Mouse (Mus musculus) skeletal muscle tissue, adult 2 months (tissue): ENCODE measurements around the gene Trib3.
"Not testable (repeated sequence)": the region's sequence is repeated elsewhere in the genome, so short reads cannot be mapped to it uniquely, and the experiment has no call there.

Experiments
- DNase-seq: peaks from one replicate; pipeline ENCODE4 v3.0.0-alpha.2; 2012; ENCODE audit warnings: low read depth, low spot score

Gene Trib3

GRCm38 (mm10) chr2:152312996-152313395, 30.8 kb downstream of the Trib3 start:
- no peak for DNase-seq

- no peak for DNase-seq
These were observed 36.6 kb downstream of the Trib3 start for GRCm38 (mm10) chr2:152307186-152307585.

GRCm38 (mm10) chr2:152305480-152305879, 38.4 kb downstream of the Trib3 start:
- DNase-seq: no peak

- DNase-seq: no peak
These were observed 40.1 kb downstream of the Trib3 start for GRCm38 (mm10) chr2:152303781-152304180.

GRCm38 (mm10) chr2:152302862-152303261, 41.0 kb downstream of the Trib3 start:
- no peak for DNase-seq

- DNase-seq: no peak
These were observed 49.3 kb downstream of the Trib3 start for GRCm38 (mm10) chr2:152294541-152294940.

- peak; percentile 90 for DNase-seq
These were observed 49.9 kb downstream of the Trib3 start, which contains the start of gene Tbc1d20 for GRCm38 (mm10) chr2:152293727-152294475. Gene Tbc1d20, plus strand, starts transcription at chr2:152293828.

- no peak for DNase-seq
These were observed 50.6 kb downstream of the Trib3 start for GRCm38 (mm10) chr2:152293179-152293726.

GRCm38 (mm10) chr2:152292475-152292874, 51.4 kb downstream of the Trib3 start:
- no peak for DNase-seq

GRCm38 (mm10) chr2:152289623-152290022, 54.2 kb downstream of the Trib3 start:
- not testable (repeated sequence) for DNase-seq

- no peak for DNase-seq
These were observed 55.8 kb downstream of the Trib3 start for GRCm38 (mm10) chr2:152288046-152288445.

GRCm38 (mm10) chr2:152287560-152287959, 56.3 kb downstream of the Trib3 start:
- no peak for DNase-seq
